Mouse (Mus musculus) forebrain, embryonic 14.5 days (tissue): Measurements from ENCODE around the gene Gm7075. TPM values are rescaled to one million over a fixed set of nuclear protein-coding genes. Genes with fewer than 3 reads are reported as not detected.
A peak's percentile ranks its signal among the peaks of the same experiment; 100 is the strongest.
"Not testable (repeated sequence)": the region's sequence is repeated elsewhere in the genome, so short reads cannot be mapped to it uniquely, and the experiment has no call there.

ENCODE experiments used
- ATAC-seq: fragments of 200-750 bp; cut with Nextera tagmentation; 2 replicates; pipeline ENCODE4 v1.8.0; 2017; ENCODE audit warnings: mild to moderate bottlenecking, moderate library complexity
- DNase-seq: peaks from one replicate; pipeline ENCODE4 v3.0.0-alpha.2; 2015; ENCODE audit warnings: low spot score
- H3K27ac ChIP-seq: fragments of 300-500 bp; sonication (generic); 2 replicates; pipeline ENCODE4 v1.5.1; 2014; ENCODE audit warnings: low read depth, mild to moderate bottlenecking, control low read depth, low read length, moderate library complexity
- H3K27me3 ChIP-seq: fragments of 300-500 bp; sonication (generic); replicated peaks from 2 replicates; pipeline ENCODE4 v1.6.1; 2014; ENCODE audit warnings: low read length, control low read depth, mixed read lengths; ENCODE audit not compliant: control insufficient read depth, insufficient read depth
- H3K36me3 ChIP-seq: fragments of 300-500 bp; sonication (generic); 2 replicates; pipeline ENCODE4 v1.6.1; 2014; ENCODE audit warnings: low read length, control low read depth; ENCODE audit not compliant: control insufficient read depth, insufficient read depth
- H3K4me1 ChIP-seq: fragments of 300-500 bp; sonication (generic); 2 replicates; pipeline ENCODE4 v1.6.1; 2014; ENCODE audit warnings: antibody characterized with exemption, low read length, control low read depth; ENCODE audit not compliant: control insufficient read depth, insufficient read depth
- H3K4me2 ChIP-seq: fragments of 300-500 bp; sonication (generic); 2 replicates; pipeline ENCODE4 v1.6.1; 2014; ENCODE audit warnings: mild to moderate bottlenecking, control low read depth, low read length
- H3K4me3 ChIP-seq: fragments of 300-500 bp; sonication (generic); 2 replicates; pipeline ENCODE4 v1.5.1; 2014; ENCODE audit warnings: low read depth, low read length, control low read depth
- H3K9ac ChIP-seq: fragments of 300-500 bp; sonication (generic); 2 replicates; pipeline ENCODE4 v1.6.1; 2014; ENCODE audit warnings: mild to moderate bottlenecking, low read length, control low read depth, moderate library complexity
- H3K9me3 ChIP-seq: fragments of 300-500 bp; sonication (generic); replicated peaks from 2 replicates; pipeline ENCODE4 v1.6.1; 2016; ENCODE audit warnings: low read length, control low read depth, mixed read lengths; ENCODE audit not compliant: control insufficient read depth
- WGBS: fragments of 180-500 bp; shearing (Covaris S2); extraction: QIAGEN DNeasy Blood & Tissue Kit; methylation state at CpG from one replicate; pipeline ENCODE4 v1.1.7; 2014; 5-methylcytosine and 5-hydroxymethylcytosine counted together
- polyA plus RNA-seq: library from polyadenylated mRNA; unstranded; fragments of >200 nt; fragmentation: Nextera tagmentation; extraction: Ambion mirVana; gene quantifications from 2 replicates; pipeline ENCODE4 v1.2.1, GENCODE M21; 2014

Gm7075 gene
- polyA plus RNA-seq, 1 experiment from 2014 or later: not detected

GRCm38 (mm10) chr10:63403636-63404035, 18.0 kb downstream of the Gm7075 start:
- no peak for ATAC-seq
- Histone ChIP-seq H3K4me1 (no peaks in the 10 kb centered on the region), H3K36me3 (no peaks in the 10 kb centered on the region), H3K27ac (no peak overlapping the region), H3K4me3 (no peak overlapping the region), H3K4me2 (no peak overlapping the region), H3K9ac (no peak overlapping the region), H3K9me3 (no peaks in the 10 kb centered on the region), H3K27me3 (no peaks in the 10 kb centered on the region)
- DNase-seq: no peak
- 90% methylated on average over 2 of the region's 2 CpGs for WGBS

- no peak overlapping the region for H3K4me2 ChIP-seq
- no peaks in the 10 kb centered on the region for H3K9me3 ChIP-seq
- H3K27ac ChIP-seq: no peak overlapping the region
- WGBS: 83% methylated on average over 5 of the region's 5 CpGs
- H3K27me3 ChIP-seq: no peaks in the 10 kb centered on the region
- no peak overlapping the region for H3K9ac ChIP-seq
- DNase-seq: no peak
- no peaks in the 10 kb centered on the region for H3K4me1 ChIP-seq
- no peak for ATAC-seq
- no peaks in the 10 kb centered on the region for H3K36me3 ChIP-seq
- no peak overlapping the region for H3K4me3 ChIP-seq
Observed at GRCm38 (mm10) chr10:63402731-63403504, 18.7 kb downstream of the Gm7075 start.

- 89% methylated on average over 10 of the region's 10 CpGs for WGBS
- H3K4me1 ChIP-seq: no peaks in the 10 kb centered on the region
Observed at GRCm38 (mm10) chr10:63396963-63397362, 24.6 kb downstream of the Gm7075 start.

DNA sequence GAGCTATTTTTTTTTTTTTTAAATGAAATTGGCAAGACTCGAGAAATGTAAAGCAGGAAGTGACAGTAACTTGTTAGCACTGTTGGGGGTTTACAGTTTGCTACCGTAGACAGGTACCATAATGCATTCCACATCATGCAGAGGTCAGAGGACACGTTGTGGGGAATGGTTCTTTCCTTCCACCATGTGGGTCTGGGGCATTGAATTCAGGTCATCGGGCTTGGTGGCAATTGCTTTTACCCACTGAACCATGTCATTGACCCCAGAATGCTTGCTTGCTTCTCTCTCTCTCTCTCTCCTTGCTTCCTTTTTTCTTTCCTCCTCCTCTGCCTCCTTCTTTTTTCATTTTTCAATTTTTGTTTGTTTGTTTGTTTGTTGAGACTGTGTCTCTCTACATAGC, 32.6 kb downstream of the Gm7075 start:
- 70% methylated on average over 4 of the region's 4 CpGs for WGBS
- no peak for ATAC-seq
- DNase-seq: no peak

More at GRCm38 (mm10) chr10:63396963-63397362, 24.6 kb downstream of the Gm7075 start:
- no peak overlapping the region for H3K4me3 ChIP-seq
- no peak for DNase-seq
- H3K9me3 ChIP-seq: no peaks in the 10 kb centered on the region
- no peak overlapping the region for H3K9ac ChIP-seq
- H3K27ac ChIP-seq: no peak overlapping the region
- H3K36me3 ChIP-seq: no peaks in the 10 kb centered on the region
- ATAC-seq: no peak
- H3K27me3 ChIP-seq: no peaks in the 10 kb centered on the region
- H3K4me2 ChIP-seq: no peak overlapping the region

DNA sequence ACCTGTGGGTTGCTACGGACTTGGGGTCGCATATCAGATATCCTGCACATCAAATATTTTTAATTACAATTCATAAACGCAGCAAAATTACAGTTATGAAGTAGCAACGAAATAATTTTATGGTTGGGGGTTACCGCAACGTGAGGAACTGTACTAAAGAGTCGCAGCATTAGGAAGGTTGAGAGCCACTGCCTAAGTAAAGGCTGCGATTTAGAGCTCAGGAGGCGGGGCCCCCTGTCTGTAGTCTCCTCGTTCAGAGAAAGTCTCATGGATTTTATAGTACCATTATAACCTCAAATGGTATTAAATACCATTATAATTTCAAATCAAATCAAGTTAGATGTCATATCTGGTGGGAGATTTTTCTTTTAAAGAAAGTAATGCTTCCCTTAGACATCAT, 34.6 kb downstream of the Gm7075 start:
- Histone ChIP-seq H3K4me2 (peak overlapping the region; percentile 77), H3K36me3 (no peaks in the 10 kb centered on the region), H3K27me3 (no peaks in the 10 kb centered on the region), H3K9me3 (no peaks in the 10 kb centered on the region), H3K4me1 (no peaks in the 10 kb centered on the region), H3K27ac (no peak overlapping the region), H3K9ac (peak overlapping the region; percentile 67), H3K4me3 (peak overlapping the region; percentile 58)
- DNase-seq: peak; percentile 36
- 2% methylated on average over 10 of the region's 10 CpGs for WGBS
- ATAC-seq: no peak

More for the DNA sequence above, 32.6 kb downstream of the Gm7075 start:
- Histone ChIP-seq H3K9ac (no peak overlapping the region), H3K27ac (no peak overlapping the region), H3K9me3 (no peaks in the 10 kb centered on the region), H3K36me3 (no peaks in the 10 kb centered on the region), H3K4me3 (no peak overlapping the region), H3K4me2 (no peak overlapping the region), H3K4me1 (no peaks in the 10 kb centered on the region), H3K27me3 (no peaks in the 10 kb centered on the region)

DNA sequence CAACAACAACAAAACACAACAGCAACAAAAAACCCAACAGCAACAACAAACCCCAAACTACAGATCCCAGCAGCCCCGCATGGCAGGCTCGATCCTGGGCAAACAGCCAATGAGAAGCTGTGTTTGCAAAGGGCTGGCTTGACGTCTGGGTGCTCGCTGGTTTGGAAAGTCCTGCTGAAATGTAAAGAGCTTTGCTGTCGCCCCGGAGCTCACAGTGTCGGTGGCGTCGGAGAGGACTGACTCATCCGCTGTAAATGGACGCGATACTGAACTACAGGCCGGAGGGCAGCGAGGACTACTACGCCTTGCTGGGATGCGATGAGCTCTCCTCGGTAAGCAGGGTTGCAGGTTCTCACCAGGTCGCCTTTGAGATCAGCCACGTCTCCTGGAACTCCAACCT, 35.1 kb downstream of the Gm7075 start:
- Histone ChIP-seq H3K9ac (peak overlapping the region; percentile 67), H3K27me3 (no peaks in the 10 kb centered on the region), H3K9me3 (no peaks in the 10 kb centered on the region), H3K4me1 (peaks cover 5% of the 10 kb centered on the region), H3K36me3 (no peaks in the 10 kb centered on the region), H3K27ac (no peak overlapping the region), H3K4me3 (peak overlapping the region; percentile 58), H3K4me2 (peak overlapping the region; percentile 77)
- under 1% methylated on average over 19 of the region's 19 CpGs for WGBS
- DNase-seq: peak; percentile 95
- ATAC-seq: peak; percentile 67

- not testable (repeated sequence) for H3K4me1 ChIP-seq, ATAC-seq, DNase-seq, H3K27me3 ChIP-seq, H3K36me3 ChIP-seq, H3K9me3 ChIP-seq, H3K9ac ChIP-seq, H3K27ac ChIP-seq
- peak overlapping the region; percentile 58 for H3K4me3 ChIP-seq
- WGBS: 28% methylated on average over 5 of the region's 5 CpGs
- peak overlapping the region; percentile 77 for H3K4me2 ChIP-seq
Observed at GRCm38 (mm10) chr10:63385897-63386296, 35.7 kb downstream of the Gm7075 start.

- Histone ChIP-seq H3K27me3 (no peaks in the 10 kb centered on the region; the same call in 1 of the 2 replicates), H3K9ac (peak within 1 kb of the TSS; percentile 60), H3K4me1 (peaks cover 6% of the 10 kb centered on the region), H3K36me3 (no peaks in the 10 kb centered on the region), H3K9me3 (no peaks in the 10 kb centered on the region), H3K27ac (no peak within 1 kb of the TSS), H3K4me2 (peak within 1 kb of the TSS; percentile 80), H3K4me3 (peak within 1 kb of the TSS; percentile 54)
- under 1% methylated on average over 28 of the region's 28 CpGs for WGBS
- ATAC-seq: peak; percentile 96
- DNase-seq: peak; percentile 99
Observed at GRCm38 (mm10) chr10:63382372-63383279, 39.0 kb downstream of the Gm7075 start, which contains the start of gene Dnajc12. Gene Dnajc12 (plus strand): TSS chr10:63382443.
